Mouse (Mus musculus): Measurements from ENCODE around the gene Tcl1b3.
"Not testable (repeated sequence)": the region's sequence is repeated elsewhere in the genome, so short reads cannot be mapped to it uniquely, and the experiment has no call there.

Gene Tcl1b3

DNA sequence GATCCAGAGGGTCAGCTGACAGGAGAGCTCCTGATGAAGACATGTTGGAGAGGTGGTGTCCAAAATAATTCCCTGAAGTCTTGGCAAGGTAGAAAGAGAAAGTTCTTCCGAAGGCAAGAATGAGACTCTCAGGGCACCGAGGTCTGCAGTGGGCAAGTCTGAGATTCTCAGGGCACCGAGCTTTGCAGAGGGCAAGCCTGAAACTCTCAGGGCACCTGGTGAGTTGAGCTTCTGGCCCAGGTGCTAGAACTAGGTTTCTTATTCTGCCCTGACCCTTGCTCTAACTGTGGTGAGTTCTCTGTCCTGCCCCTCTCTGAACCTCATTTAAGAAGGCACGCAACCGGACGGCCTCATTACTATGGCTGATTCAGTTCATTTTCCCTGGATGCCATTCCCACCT is at the start of gene Tcl1b3:
TSS of gene Tcl1b3 (plus strand) at position 301 of the 400 bp plus-strand sequence.
- not testable (repeated sequence) for DNase-seq (ENCODE audit: low spot score)

DNA sequence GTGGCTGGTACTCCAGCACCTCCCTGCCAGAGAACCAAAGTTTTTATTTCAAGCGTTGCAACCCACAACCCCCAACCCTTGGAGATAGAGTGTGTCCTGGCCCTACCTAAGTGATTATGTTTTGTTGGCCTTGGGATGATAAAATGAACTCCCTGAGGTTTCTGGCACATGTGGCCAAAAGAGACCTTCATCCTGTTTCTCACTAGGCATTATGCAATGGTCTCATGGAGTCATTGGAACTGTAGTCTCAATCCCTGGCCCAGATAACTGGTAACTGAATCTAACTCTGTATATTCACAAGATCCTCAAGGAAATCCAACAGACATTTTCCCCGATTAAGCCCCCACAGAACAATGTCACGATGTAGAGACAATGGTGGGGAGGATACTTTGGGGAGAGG is 47.7 kb upstream of the Tcl1b3 start:
- no peak for DNase-seq (ENCODE audit: low spot score)

DNA sequence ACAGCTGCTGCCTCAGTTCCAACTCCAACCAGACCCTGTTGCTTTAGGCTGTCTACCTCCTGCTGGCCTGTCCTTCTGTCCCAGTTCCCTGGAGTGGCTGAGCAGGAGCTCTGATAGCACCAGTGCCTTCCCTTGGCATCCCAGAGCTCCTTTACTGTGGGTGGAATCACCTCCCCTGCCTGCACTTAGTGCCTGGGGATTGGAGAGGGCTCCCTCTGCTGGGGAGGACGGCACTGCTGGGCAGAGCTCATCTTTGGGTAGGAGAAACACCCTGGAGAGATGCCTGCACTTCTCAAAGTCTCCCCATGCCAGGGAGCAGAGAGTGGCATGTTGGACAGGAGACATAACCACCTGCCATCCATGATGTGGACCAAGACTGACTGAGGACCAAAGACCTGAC is 45.9 kb upstream of the Tcl1b3 start:
- not testable (repeated sequence) for DNase-seq (ENCODE audit: low spot score)

DNA sequence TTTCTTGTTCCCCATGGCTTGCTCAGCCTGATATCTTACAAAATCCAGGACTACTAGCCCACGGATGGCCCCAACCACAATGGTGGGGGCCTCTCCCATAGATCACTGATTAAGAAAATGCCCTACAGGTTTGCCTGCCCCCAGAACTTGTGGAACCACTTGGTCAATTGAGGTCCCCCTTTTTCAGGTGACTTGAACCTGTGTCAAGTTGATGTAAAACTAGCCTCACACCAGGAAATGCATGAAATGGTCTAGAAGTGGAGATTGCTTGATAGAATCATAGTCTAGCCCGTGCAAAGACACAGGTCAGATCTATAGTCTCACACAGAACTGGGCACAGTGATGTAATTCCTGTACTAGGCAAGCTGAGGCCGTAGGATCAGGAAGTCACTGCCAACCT is 45.1 kb upstream of the Tcl1b3 start, which contains the start of gene Tcl1b2:
TSS of gene Tcl1b2 (plus strand) at position 301 of the 400 bp plus-strand sequence.
- DNase-seq (ENCODE audit: low spot score): no peak

DNA sequence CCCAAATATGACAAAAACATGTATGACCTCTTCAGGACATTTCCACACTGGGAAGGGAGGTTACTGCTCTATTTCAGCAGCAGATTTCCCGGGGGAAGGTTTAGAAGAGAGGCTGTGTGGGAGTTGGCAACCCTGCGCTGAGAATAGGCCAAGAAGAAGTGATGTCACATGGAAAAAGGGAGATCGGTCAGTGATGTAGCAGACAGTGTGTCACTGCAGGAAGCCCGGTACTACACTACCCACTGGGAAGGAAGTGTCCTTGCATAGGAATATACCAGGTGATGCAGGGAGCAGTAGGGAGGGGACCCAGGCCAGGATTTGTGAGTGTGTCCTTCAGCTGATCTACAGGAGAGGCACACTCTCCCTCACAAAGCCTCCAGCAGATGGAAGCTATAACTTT is 35.6 kb upstream of the Tcl1b3 start:
- DNase-seq (ENCODE audit: low spot score): peak; percentile 2

DNA sequence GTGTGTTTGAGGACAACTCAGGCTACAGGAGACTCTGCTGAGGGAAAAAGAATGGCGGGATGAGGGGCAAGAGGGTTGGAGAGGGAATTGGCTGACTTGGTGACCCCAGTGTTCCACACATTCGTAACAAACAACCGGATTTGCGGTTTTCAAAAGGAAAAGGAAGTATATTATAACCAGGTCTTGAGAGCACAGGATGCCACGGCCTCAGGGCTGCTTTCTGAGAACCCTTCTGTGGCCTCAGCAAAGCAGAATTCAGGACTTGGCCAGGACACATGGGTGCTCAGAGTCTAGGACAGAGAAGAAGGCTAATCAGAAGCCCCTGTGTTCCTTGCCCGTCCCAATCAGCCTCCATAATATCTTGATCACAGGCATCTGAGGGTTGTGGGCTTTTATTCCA is 32.0 kb upstream of the Tcl1b3 start:
- no peak for DNase-seq (ENCODE audit: low spot score)

DNA sequence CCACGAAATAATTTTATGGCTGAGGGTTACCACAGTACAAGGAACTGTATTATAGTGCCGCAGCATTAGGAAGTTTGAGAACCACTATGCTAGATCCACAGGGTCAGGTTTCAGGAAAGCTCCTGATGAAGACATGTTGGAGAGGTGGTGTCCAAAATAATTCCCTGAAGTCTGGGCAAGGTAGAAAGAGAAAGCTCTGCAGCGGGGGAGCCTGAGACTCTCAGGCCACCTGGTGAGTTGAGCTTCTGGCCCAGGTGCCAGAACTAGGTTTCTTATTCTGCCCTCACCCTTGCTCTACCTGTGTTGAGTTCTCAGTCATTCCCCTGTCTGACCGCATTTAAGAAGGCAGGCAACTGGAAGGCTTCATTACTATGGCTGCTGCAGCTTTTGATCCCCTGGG is 31.5 kb upstream of the Tcl1b3 start, which contains the start of gene Tcl1b1:
TSS of gene Tcl1b1 (plus strand) at position 301 of the 400 bp plus-strand sequence.
- no peak for DNase-seq (ENCODE audit: low spot score)

DNA sequence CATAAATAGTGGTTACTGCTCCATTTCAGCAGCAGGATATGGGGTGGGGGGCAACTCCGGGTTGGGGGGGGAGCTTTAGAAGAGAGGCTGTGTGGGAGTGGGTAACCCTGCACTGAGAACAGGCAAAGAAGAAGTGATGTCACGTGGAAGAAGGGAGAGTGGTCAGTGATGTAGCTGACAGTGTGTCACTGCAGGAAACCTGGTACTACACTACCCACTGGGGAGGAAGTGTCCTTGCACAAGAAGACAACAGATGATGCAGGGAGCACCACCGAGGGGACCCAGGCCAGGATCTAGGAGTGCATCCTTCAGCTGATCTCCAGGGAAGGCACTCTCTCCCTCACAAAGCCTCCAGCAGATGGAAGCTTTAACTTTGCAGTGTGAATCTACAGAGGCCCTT is 24.1 kb upstream of the Tcl1b3 start:
- no peak for DNase-seq (ENCODE audit: low spot score)

DNA sequence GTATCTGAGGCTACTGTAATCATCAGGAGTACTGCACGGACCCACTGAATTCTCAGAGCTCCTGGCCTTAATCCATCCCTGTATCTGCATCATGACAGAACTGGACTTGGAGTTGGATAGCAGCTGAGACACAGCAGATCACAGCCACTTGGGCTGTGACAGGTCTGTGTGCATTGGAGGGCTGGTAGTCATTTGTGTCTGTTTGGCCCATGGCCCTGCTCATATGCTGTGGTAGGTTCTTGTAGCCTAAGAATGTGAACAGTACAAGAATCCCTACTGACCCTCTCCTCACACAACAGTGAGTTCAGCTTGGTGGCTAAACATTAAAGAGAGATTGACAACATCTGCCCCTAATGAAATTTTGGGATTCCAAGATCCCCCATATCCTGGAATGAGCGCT is 17.5 kb upstream of the Tcl1b3 start:
- no peak for DNase-seq (ENCODE audit: low spot score)

DNA sequence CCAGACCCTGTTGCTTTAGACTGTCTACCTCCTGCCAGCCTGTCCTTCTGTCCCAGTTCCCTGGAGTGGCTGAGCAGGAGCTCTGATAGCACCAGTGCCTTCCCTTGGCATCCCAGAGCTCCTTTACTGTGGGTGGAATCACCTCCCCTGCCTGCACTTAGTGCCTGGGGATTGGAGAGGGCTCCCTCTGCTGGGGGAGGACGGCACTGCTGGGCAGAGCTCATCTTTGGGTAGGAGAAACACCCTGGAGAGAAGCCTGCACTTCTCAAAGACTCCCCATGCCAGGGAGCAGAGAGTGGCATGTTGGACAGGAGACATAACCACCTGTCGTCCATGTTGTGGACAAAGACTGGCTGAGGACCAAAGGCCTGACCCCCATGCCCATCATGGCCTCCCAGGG is 16.5 kb upstream of the Tcl1b3 start:
- DNase-seq (ENCODE audit: low spot score): peak; percentile 68

DNA sequence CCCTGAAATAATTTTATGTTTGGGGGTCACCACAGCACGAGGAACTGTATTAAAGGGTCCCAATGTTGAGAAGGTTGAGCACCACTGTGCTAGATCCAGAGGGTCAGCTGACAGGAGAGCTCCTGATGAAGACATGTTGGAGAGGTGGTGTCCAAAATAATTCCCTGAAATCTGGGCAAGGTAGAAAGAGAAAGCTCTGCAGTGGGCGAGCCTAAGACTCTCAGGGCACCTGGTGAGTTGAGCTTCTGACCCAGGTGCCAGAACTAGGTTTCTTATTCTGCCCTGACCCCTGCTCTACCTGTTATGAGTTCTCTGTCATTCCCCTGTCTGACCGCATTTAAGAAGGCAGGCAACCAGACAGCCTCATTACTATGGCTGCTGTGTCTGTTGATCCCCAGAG is 14.8 kb upstream of the Tcl1b3 start, which contains the start of gene Tcl1b5:
TSS of gene Tcl1b5 (plus strand) at position 301 of the 400 bp plus-strand sequence.
- not testable (repeated sequence) for DNase-seq (ENCODE audit: low spot score)

DNA sequence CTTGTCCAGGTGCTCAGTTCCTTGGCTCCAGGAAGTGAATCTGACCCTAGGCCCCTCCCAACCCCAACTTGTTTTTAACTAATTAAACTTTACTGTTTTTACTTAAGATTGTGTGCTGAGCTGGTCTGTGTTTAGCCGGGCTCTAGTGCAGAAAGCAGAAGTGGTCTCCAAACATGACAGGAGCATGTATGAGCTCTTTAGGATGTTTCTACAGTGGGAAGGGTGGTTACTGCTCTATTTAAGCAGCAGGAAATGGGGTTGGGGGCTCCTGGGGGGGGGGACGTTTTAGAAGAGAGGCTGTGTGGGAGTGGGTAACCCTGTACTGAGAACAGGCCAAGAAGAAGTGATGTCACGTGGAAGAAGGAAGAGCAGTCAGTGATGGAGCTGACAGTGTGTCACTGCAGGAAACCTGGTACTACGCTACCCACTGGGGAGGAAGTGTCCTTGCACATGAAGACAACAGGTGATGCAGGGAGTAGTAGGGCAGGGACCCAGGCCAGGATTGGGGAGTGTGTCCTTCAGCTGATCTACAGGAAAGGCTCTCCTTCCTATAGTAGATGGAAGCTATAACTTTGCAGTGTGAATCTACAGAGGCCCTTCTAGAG is 9.7 kb upstream of the Tcl1b3 start:
- DNase-seq (ENCODE audit: low spot score): not testable (repeated sequence)

DNA sequence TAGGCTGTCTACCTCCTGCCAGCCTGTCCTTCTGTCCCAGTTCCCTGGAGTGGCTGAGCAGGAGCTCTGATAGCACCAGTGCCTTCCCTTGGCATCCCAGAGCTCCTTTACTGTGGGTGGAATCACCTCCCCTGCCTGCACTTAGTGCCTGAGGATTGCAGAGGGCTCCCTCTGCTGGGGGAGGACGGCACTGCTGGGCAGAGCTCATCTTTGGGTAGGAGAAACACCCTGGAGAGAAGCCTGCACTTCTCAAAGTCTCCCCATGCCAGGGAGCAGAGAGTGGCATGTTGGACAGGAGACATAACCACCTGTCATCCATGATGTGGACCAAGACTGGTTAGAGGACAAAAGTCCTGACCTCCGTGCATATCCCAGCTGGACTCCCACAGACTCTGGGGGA is 1.9 kb upstream of the Tcl1b3 start:
- peak; percentile 4 for DNase-seq (ENCODE audit: low spot score)

DNA sequence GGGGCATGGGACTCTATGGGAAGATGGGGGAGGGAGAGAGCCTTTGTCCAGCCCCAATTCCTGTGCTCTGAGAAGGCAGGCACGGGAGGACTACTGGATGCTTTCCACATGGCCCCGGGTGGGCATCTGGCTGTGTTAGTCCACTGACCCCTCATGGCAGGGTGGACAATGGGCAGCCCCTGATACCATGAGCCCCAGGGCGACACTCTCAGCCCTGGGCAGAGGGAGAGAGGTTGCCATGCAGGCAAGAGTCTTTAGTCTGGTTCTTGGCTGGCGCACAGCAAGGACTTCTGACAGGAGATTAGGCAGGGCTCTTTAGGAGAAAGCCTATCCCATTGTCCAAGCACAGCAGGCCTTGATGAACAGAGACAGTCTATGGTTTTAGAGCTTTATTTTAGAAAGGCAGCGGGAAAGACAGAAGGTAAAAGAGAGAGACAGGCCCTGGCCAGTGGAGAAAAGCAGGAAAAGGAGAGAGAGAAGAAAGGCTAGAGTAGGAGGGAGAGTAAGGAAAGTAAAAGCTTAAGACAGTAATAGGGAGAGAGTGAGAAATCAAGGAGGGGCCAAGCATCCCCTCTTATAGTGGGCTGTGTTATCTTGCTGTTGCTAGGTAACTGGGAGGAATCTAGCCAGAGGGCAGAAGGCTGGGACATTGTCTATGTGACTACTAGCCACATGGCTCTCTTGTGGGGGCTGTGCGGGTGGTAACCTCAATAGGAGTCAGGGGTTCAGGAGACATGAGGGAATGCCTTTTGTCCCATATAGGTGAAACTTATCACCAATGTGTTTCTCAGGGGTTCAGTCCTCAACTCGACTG is 9.0 kb downstream of the Tcl1b3 start:
- not testable (repeated sequence) for DNase-seq (ENCODE audit: low spot score)

DNA sequence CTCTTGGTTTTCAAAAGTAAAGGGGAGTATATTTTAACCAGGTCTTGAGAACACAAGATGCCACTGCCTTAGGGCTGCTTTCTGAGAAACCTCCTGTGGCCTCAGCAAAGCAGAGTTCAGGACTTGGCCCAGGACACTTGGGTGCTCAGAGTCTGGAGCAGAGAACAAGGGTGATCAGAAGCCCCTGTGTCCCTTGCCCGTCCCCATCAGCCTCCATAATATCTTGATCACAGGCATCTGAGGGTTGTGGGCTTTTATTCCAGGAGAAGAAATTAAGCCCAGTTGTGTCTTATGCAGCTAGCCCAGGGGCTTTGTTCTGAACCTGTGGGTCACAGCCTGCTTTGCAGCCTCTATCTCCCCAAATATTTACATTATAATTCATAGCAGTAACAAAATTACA is 10.8 kb downstream of the Tcl1b3 start, which contains the start of gene Tcl1b4:
TSS of gene Tcl1b4 (plus strand) at position 301 of the 400 bp plus-strand sequence.
- DNase-seq (ENCODE audit: low spot score): not testable (repeated sequence)

DNA sequence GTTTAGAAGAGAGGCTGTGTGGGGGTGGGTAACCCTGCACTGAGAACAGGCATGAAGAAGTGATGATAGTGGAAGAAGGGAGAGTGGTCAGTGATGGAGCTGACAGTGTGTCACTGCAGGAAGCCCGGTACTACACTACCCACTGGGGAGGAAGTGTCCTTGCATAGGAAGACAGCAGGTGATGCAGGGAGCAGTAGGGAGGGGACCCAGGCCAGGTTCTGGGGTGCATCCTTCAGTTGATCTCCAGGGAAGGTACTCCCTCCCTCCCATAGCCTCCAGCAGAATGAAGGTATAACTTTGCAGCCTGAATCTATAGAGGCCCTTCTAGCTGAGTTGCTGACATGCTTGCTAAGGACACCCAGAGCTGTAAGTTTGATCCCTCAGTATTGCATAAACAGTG is 16.2 kb downstream of the Tcl1b3 start:
- no peak for DNase-seq (ENCODE audit: low spot score)

DNA sequence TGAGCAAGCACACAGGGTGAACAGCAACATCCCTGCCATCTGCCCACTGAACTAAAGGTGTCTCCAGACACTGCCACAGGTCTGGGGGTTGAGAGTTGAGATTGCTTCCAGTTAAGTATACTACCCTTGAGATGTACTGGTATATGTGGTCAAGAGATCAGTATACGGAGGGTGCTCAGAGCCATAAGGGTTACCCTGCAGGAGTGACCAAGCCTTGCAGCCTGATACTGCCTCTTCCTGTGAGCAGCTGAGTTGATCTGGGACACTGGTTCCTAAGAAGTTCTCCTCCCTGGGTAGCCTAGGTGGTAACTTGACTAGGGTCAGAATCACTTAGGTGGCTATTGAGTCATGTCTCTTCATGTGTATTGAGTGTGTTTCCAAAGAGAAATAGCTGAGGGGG is 17.6 kb downstream of the Tcl1b3 start:
- no peak for DNase-seq (ENCODE audit: low spot score)

DNA sequence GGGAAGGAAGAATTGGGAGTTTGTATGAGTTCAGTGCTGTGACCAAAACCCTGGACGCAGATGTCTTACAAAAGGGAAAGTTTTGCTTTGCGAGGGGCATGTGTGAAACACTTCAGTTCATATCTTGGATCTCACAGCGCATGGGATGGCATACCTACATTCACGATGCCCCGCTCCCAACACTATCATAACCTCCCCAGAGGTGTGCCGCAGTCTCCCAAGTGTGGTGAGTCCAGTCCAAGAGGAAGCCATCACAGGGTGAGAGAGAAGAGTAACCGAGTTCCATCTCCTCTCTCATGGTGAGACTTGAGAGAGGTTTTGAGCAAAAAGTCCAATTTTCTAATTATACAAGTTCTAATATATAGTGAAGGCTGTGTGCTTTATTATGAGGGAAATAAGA is 18.4 kb downstream of the Tcl1b3 start:
- no peak for DNase-seq (ENCODE audit: low spot score)

DNA sequence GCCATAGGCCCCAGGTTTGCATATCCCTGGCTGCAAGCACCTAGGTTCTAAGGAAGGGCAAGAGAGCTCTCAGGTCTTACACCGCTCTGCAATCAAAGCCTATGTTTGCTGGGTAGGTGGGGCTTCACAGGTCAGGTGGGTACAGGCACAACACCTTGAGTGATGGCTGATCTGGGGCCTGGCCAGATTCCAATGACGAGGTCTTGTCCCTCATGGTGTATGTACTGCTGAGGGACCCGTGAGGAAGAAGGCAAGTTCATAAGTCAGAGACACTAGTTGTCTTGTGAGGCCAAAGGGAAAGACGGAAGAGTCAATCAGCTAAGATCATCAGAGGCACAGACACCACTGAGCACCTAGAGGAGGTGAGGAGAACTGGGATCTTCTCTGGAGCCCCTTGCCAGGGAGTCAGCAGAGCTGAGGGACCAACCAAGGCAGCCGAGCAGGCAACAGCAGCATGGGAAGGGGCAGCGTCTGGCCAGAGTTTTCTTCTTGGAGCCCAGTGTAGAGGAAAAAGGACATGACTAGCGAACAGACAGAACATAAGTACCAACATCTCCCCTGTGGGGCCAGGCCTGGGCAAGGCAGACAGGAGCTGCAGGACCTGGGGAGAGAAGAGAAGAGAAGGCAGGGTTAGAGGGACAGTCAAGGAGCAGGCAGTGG is 26.4 kb downstream of the Tcl1b3 start:
- DNase-seq (ENCODE audit: low spot score): no peak

DNA sequence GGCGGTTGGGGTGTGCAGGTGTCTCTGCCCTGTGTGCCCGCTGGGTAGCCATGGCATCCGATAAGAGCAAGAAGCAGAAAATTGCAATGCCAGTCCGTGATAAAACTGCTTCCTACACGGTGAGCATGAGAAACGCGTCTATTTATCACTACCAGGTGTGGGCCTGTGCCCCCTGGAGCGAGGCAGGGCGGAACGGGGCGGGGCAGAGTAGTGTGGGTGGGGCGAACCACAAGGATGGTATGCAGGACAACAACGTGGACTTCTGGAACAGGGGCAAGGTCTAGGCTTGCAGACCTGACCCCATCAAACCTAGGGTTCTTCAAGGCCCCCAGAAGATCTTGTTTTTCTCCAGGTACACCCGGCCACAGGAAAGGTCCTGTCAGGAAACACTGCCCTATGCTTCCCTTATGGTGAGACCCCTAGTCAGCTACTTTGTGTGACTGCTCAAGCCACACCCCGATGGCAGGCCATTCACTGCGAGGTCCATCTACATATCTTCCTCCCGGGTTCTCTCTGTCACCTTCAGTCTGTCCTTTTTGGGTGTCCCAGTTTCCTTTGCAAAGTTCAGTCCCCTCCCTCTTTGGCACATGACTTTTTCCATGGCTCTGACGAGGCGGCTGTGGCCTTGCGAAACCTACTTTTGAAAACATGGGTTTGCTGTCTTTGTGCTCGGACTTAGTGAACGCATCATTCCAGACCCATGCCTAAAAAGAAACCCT is 31.9 kb downstream of the Tcl1b3 start, which contains the start of gene Tcl1:
TSS of gene Tcl1 (minus strand) at position 193 of the 719 bp plus-strand sequence.
- DNase-seq (ENCODE audit: low spot score): no peak

DNA sequence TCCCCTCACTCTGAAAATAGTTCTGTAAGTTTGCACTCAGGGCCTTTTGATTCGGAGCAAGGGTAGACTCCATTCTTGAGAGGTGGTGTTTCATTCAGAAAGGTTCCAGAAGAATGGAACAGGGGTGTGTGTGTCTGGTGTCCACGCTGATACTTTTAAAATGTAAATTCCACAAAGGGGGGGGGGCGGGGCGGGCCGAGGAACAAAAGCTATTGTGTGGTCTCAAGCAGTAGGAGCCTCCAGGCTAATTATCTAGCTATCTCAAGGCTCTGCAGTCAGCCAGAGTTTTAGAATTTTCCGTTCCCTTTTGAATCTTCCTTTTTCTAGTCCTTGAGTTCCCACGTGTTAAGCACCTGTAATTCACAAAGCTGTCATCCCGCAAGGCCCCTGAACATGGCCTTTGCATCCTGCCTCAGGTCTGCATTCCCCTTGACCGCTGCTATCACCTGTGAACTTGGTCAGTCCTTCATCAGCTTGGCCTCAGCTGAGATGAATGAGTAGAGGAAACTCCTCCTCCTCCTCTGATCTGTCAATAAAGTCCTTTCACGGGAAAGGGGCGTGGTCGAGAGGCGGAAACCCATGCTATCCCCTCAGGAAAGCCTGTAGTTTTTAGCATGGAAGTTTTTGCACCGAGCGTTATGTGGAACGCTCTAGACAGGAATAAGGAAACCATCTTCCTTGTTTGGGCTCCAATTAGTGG is 33.9 kb downstream of the Tcl1b3 start:
- no peak for DNase-seq (ENCODE audit: low spot score)
